Mouse (Mus musculus): Measurements from ENCODE around the gene Bcl2. TPM values are rescaled to one million over a fixed set of nuclear protein-coding genes. Genes with fewer than 3 reads are reported as not detected.

Bcl2 gene
- total and polyA plus RNA-seq, 3 experiments = 1.3 to 5.0 (median 3.5) TPM

DNA sequence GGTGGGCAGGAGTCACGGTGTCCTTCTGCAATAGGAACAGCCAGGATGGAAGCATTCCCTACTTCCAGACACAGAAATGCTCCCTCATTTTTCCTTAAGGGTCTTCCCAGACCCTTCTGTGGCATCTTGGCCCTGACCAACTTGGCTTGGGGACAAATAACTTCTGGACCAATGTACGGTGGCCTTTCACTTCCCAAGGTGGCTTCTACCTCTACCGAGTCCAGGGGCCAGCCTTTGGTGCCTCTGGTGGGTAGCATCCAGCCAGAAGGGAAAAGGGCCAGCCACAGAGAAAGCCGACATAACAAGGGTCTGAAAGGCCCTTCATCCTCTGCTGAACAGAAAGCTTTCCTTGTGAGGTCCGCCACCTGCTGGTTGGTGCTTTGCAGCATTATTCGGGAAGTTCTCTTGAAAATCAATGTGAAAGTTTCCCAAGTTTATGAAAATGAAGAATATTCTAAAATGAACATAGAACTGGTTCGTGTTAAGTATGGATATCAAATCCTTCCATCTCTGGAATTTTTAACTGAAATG lies 3.1 kb upstream of the Bcl2 start:
- Histone ChIP-seq H3K36me3 (ENCODE audit: control insufficient read depth, insufficient read depth, low read length) (no peaks in the 10 kb centered on the region), H3K27me3 (ENCODE audit: control insufficient read depth, insufficient read depth, low read length) (no peaks in the 10 kb centered on the region), H3K9ac (ENCODE audit: low read depth, low read length) (no peak overlapping the region), H3K27ac (no peak overlapping the region), H3K4me3 (no peak overlapping the region), H3K4me1 (ENCODE audit: control insufficient read depth, insufficient read depth, low read length) (peaks cover 2% of the 10 kb centered on the region; the same call in 1 of the 2 replicates), H3K79me2 (replicated peaks; ENCODE audit: control insufficient read depth, insufficient read depth, low read length) (no peaks in the 10 kb centered on the region)
- intact Hi-C loops (cut with DNase I) = loop anchor here (1.0 kb wide), 4 partner anchors 89 to 292 kb away; no protein-coding TSS in a partner anchor
- WGBS = 29% methylated on average over 7 of the region's 7 CpGs
- TF ChIP-seq CTCF (IDR thresholded peaks at IDR 0.05) (peak; percentile 90), POLR2A (IDR thresholded peaks at IDR 0.05; ENCODE audit: insufficient read depth, low read depth, low read length) (no peak), EP300 (IDR thresholded peaks at IDR 0.05; ENCODE audit: insufficient read depth, low read depth, low read length) (peak; percentile 71; the same call in 1 of the 2 replicates)
- DNase-seq = peak; percentile 71 to 82

DNA sequence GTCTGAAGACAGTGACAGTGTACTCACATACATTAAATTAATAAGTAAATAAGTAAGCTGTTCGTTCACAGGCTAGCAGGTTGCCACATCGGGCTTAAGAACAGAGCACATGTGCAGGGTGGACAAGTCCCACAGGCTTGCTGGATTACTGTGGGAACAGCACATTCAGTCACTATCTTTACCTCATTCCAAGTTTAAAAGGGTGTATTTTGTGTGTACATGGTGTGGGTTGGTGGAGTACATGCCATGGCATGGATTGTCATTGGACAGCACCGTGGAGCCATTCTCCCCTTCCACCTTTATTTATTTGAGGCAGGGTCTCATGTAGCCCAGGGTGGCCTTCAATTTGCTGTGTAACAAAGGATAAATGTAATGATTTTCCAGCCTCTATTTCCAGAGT lies 2.1 kb upstream of the Bcl2 start:
- DNase-seq = no peak
- 94% methylated on average over 3 of the region's 3 CpGs for WGBS
- Histone ChIP-seq H3K9ac (ENCODE audit: low read depth, low read length) (no peak overlapping the region), H3K27me3 (ENCODE audit: control insufficient read depth, insufficient read depth, low read length) (no peaks in the 10 kb centered on the region), H3K4me3 (no peak overlapping the region), H3K27ac (no peak overlapping the region), H3K4me1 (ENCODE audit: control insufficient read depth, insufficient read depth, low read length) (peaks cover 3% of the 10 kb centered on the region; the same call in 1 of the 2 replicates), H3K36me3 (ENCODE audit: control insufficient read depth, insufficient read depth, low read length) (no peaks in the 10 kb centered on the region), H3K79me2 (replicated peaks; ENCODE audit: control insufficient read depth, insufficient read depth, low read length) (no peaks in the 10 kb centered on the region)
- intact Hi-C loops (cut with DNase I) = no loop called here
- TF ChIP-seq CTCF (IDR thresholded peaks at IDR 0.05) = no peak
- no peak for TF ChIP-seq EP300 (IDR thresholded peaks at IDR 0.05; ENCODE audit: insufficient read depth, low read depth, low read length)
- no peak for TF ChIP-seq POLR2A (IDR thresholded peaks at IDR 0.05; ENCODE audit: insufficient read depth, low read depth, low read length)

DNA sequence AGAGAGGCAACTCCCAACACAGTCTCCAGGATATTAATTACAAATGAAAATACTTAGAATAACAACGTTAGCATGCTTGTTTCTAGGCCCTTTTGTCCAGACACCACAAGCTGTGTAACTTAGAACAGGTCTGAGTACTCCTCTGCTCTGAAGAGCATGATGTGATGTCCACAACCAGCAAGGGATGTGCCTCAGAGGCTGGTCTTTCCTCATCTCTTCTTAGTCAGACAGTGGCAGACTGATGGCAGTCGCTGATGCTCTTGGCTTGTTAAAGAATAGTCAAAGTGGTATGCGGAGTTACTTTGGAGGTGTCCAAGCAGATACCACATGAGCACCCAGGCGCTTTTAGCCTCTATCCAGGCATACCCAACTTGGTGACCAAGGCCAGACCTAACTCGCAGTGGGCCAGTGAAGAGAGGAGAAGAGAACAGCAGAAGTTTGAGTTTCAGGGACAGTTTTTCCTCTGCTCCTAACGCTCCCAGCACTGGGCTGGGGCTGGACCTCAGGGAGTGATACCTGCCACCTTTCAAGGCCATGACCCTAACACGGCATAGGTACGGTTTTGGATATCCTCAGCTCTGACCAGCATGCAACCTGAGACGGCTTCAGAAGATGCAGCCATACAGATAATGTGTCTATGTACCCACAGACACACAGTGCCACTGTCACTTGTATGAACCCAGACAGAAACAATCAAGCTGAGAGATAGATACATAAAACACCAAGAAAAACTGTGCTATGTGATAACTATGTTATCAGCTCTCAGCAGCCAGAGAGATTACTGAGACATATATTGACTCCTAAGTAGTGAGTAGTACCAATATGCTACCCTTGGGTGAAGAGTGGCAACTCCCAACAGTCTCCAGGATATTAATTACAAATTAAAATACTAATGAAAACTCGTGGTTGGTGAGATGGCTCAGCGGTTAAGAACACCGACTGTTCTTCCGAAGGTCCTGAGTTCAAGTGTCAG lies 1.3 kb upstream of the Bcl2 start:
- Histone ChIP-seq H3K27ac (no peak overlapping the region), H3K9ac (ENCODE audit: low read depth, low read length) (no peak overlapping the region), H3K79me2 (replicated peaks; ENCODE audit: control insufficient read depth, insufficient read depth, low read length) (no peaks in the 10 kb centered on the region), H3K4me1 (ENCODE audit: control insufficient read depth, insufficient read depth, low read length) (peaks cover 3% of the 10 kb centered on the region; the same call in 1 of the 2 replicates), H3K36me3 (ENCODE audit: control insufficient read depth, insufficient read depth, low read length) (no peaks in the 10 kb centered on the region), H3K4me3 (no peak overlapping the region), H3K27me3 (ENCODE audit: control insufficient read depth, insufficient read depth, low read length) (no peaks in the 10 kb centered on the region)
- no peak for DNase-seq
- intact Hi-C loops (cut with DNase I) = no loop called here
- TF ChIP-seq POLR2A (IDR thresholded peaks at IDR 0.05; ENCODE audit: insufficient read depth, low read depth, low read length) (no peak), EP300 (IDR thresholded peaks at IDR 0.05; ENCODE audit: insufficient read depth, low read depth, low read length) (no peak), CTCF (IDR thresholded peaks at IDR 0.05) (no peak)
- 91% methylated on average over 13 of the region's 13 CpGs for WGBS

DNA sequence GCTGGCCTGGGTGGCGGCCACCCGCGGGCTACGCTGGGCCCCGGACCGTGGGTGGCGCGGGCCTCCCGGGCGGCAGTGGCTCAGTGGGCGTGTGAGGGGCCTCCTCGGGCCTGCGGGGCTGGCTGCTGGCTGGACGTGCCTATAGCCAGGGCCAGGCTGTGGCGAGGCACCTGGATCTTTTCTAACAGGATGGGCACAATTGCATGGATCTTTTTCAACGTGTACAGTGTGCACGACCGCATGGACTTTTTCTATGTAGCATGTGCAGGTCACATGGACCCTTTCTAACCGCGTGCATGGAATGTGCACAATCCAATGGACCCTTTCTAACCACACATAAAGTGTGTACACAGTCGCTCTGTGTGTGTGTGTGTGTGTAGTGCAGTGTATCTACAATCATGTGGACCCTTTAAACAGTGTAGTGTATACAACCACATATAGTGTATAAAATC lies 482 bp upstream of the Bcl2 start:
- peaks cover 2% of the 10 kb centered on the region; the same call in 1 of the 2 replicates for H3K36me3 ChIP-seq (ENCODE audit: control insufficient read depth, insufficient read depth, low read length)
- H3K27ac ChIP-seq = peak overlapping the region; percentile 81
- H3K27me3 ChIP-seq (ENCODE audit: control insufficient read depth, insufficient read depth, low read length) = no peaks in the 10 kb centered on the region
- DNase-seq = no peak
- no peaks in the 10 kb centered on the region for H3K79me2 ChIP-seq (replicated peaks; ENCODE audit: control insufficient read depth, insufficient read depth, low read length)
- peak overlapping the region; percentile 91 for H3K4me3 ChIP-seq
- peak overlapping the region; percentile 96 for H3K9ac ChIP-seq (ENCODE audit: low read depth, low read length)
- 4% methylated on average over 21 of the region's 21 CpGs for WGBS
- intact Hi-C loops (cut with DNase I) = loop anchor here (1.0 kb wide), 1 partner anchor 45 kb away; the partner anchor contains the start of gene Kdsr
- TF ChIP-seq POLR2A (IDR thresholded peaks at IDR 0.05; ENCODE audit: insufficient read depth, low read depth, low read length) (no peak), EP300 (IDR thresholded peaks at IDR 0.05; ENCODE audit: insufficient read depth, low read depth, low read length) (no peak), CTCF (IDR thresholded peaks at IDR 0.05) (no peak)
- peaks cover 3% of the 10 kb centered on the region for H3K4me1 ChIP-seq (ENCODE audit: control insufficient read depth, insufficient read depth, low read length)

DNA sequence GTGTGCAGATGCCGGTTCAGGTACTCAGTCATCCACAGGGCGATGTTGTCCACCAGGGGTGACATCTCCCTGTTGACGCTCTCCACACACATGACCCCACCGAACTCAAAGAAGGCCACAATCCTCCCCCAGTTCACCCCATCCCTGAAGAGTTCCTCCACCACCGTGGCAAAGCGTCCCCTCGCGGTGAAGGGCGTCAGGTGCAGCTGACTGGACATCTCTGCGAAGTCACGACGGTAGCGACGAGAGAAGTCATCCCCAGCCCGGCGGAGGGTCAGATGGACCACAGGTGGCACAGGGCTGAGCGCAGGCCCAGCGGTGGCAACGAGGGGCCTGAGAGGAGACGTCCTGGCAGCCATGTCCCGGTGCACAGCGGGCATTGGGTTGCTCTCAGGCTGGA lies 1.7 kb downstream of the Bcl2 start:
- intact Hi-C loops (cut with DNase I) = no loop called here
- TF ChIP-seq POLR2A (IDR thresholded peaks at IDR 0.05; ENCODE audit: insufficient read depth, low read depth, low read length) = no peak
- peak; percentile 81 for TF ChIP-seq CTCF (IDR thresholded peaks at IDR 0.05)
- Histone ChIP-seq H3K4me1 (ENCODE audit: control insufficient read depth, insufficient read depth, low read length) (peaks cover 5% of the 10 kb centered on the region), H3K79me2 (replicated peaks; ENCODE audit: control insufficient read depth, insufficient read depth, low read length) (no peaks in the 10 kb centered on the region), H3K27ac (peak overlapping the region; percentile 9; the same call in 1 of the 2 replicates), H3K9ac (ENCODE audit: low read depth, low read length) (peak overlapping the region; percentile 59), H3K27me3 (ENCODE audit: control insufficient read depth, insufficient read depth, low read length) (no peaks in the 10 kb centered on the region), H3K4me3 (peak overlapping the region; percentile 91), H3K36me3 (ENCODE audit: control insufficient read depth, insufficient read depth, low read length) (peaks cover 2% of the 10 kb centered on the region; the same call in 1 of the 2 replicates)
- peak; percentile 63 to 76 for DNase-seq
- 11% methylated on average over 22 of the region's 22 CpGs for WGBS

Measured in heart, adult 2 months (tissue).